Mouse (Mus musculus): ENCODE data around the gene Tbp. TPM values are rescaled to one million over a fixed set of nuclear protein-coding genes. Genes with fewer than 3 reads are reported as not detected.
"Not testable (repeated sequence)": the region's sequence is repeated elsewhere in the genome, so short reads cannot be mapped to it uniquely, and the experiment has no call there.

Tbp gene
- total RNA-seq, 2 experiments from 2014 or later, result 6.7 to 7.0 TPM

DNA sequence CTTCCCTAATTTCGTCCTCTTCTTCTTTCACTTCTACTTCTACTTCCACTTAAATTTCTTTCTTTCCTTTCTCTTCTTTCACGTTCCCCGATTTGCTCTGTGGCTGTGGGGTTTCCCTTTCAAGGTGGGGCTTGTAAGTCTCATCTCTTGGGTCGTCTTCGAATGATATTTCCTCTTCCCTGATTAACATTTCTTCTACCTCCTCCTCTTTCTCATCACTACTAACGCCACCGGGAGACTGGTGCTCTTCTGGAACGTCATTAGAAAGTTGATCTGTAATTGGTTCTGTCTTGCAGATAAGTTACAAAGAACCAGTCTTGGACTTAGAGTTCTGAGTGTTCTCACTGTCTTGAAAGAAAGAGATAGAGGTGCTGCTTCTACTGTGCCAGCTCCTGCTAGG, 36.3 kb downstream of the Tbp start:
- no peak for DNase-seq (ENCODE audit: low spot score)

GRCm38 (mm10) chr17:15536457-15536904, 36.8 kb downstream of the Tbp start:
- DNase-seq (ENCODE audit: low spot score), result no peak

- no peak for DNase-seq (ENCODE audit: low spot score)
Observed at GRCm38 (mm10) chr17:15540309-15540708, 40.6 kb downstream of the Tbp start.

GRCm38 (mm10) chr17:15543868-15544267, 44.2 kb downstream of the Tbp start:
- DNase-seq (ENCODE audit: low spot score), result not testable (repeated sequence)

GRCm38 (mm10) chr17:15546440-15546839, 46.8 kb downstream of the Tbp start:
- DNase-seq (ENCODE audit: low spot score), result no peak

DNA sequence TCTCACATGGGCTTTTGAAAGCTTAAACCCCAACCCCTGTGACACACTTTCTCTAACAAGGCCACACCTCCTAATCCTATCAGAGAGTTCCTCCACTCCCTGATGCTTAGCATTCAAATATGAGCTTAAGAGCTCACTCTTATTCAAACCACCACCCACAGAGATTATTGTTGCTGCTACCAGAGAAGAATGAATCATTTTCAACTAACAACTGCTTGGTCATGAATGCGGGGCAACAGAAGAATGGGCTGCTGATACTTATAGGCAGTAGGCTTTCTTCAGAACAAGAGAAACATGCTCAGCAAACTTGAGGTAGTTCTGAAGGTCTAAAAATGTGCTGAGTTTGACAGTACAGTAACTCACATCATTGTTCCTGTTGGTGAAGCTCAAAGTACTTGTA, 50.0 kb downstream of the Tbp start:
- no peak for DNase-seq (ENCODE audit: low spot score)

DNA sequence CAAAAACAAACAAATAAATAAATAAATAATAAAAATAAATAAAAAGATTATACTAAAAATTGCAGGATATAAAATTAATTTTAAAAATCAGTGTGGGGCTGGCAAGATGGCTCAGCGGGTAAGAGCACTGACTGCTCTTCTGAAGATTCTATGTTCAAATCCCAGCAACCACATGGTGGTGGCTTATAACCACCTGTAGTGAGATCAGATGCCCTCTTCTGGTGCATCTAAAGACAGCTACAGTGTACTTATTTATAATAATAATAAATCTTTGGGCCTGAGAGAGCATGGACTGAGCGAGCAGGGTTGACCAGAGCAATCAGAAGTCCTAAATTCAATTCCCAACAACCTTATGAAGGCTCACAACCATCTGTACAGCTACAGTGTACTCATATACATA, 60.3 kb downstream of the Tbp start:
- no peak for DNase-seq (ENCODE audit: low spot score)

- DNase-seq (ENCODE audit: low spot score), result peak; percentile 100
Observed at GRCm38 (mm10) chr17:15564014-15564927, 64.6 kb downstream of the Tbp start, which contains the start of gene Prdm9. TSS of gene Prdm9 (minus strand) at chr17:15564354.

DNA sequence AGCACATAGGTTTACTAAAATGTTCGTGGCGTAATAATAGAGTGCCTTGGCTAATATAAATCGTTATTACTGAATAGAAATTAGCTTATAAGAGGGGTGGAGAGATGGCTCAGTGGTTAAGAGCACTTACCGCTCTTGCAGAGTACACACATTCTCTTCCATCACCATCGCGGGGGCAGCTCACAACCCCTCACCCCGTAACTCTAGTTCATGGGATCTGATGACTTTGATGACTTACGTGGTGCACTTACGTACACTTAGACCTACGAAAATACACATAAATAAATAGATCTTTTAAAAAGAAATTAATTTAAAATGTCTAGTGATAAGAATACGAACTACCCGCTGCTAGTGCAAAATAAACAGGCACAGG, 65.2 kb downstream of the Tbp start:
- DNase-seq (ENCODE audit: low spot score), result no peak

- no peak for DNase-seq (ENCODE audit: low spot score)
Observed at GRCm38 (mm10) chr17:15566908-15567307, 67.2 kb downstream of the Tbp start.

GRCm38 (mm10) chr17:15575056-15575455, 75.4 kb downstream of the Tbp start:
- no peak for DNase-seq (ENCODE audit: low spot score)

DNA sequence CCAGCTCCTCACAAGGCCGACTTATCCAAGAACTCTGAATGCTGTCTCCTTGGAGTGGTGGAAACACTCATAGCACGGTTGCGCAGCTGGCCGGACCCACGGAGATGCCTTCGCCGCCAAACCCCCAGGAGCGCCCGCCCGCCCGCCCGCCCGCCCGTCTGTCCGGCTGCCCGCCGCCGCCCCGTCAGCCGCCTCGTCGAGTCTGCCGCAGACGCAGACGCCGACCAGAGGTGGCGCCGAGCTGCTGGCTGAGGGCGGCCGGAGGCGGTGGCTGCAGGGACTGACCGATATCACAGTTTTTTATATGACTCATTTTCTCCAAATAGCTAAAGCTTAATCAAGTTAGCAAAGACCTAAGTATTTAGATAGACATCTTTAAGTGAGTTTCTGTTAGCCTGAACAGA, 77.6 kb downstream of the Tbp start:
- peak; percentile 25 for DNase-seq (ENCODE audit: low spot score)

Other genes starting within 250 kb of the Tbp start
- gene Dll1, start 123.0 kb upstream of the Tbp start, total RNA-seq (2021), result 1 to 10 TPM; 2.2 to 4.7 TPM
- 1 to 10 TPM; 9.8 to 10.0 TPM for gene Fam120b, start 103.7 kb upstream of the Tbp start, total RNA-seq (2021)
- 100 to 1,000 TPM; 105 to 115 TPM for gene Psmb1, start 137 bp upstream of the Tbp start, total RNA-seq (2021)
- gene Pdcd2, start 27.4 kb downstream of the Tbp start, total RNA-seq (2021), result 10 to 100 TPM; 13.8 to 19.2 TPM
- gene Prdm9, start 64.5 kb downstream of the Tbp start, total RNA-seq (2021), result 1 to 10 TPM; 2.2 to 3.0 TPM
- gene Chd1, start 205.1 kb downstream of the Tbp start, total RNA-seq (2021), result 10 to 100 TPM; 12.0 to 14.7 TPM